Mouse (Mus musculus): ENCODE measurements around the gene Tcn2. TPM values are rescaled to one million over a fixed set of nuclear protein-coding genes. Genes with fewer than 3 reads are reported as not detected.

The Tcn2 gene
- polyA plus RNA-seq (2012; rRNA removed; ENCODE audit: low replicate concordance), result 208 and 438 TPM in 2 replicates

DNA sequence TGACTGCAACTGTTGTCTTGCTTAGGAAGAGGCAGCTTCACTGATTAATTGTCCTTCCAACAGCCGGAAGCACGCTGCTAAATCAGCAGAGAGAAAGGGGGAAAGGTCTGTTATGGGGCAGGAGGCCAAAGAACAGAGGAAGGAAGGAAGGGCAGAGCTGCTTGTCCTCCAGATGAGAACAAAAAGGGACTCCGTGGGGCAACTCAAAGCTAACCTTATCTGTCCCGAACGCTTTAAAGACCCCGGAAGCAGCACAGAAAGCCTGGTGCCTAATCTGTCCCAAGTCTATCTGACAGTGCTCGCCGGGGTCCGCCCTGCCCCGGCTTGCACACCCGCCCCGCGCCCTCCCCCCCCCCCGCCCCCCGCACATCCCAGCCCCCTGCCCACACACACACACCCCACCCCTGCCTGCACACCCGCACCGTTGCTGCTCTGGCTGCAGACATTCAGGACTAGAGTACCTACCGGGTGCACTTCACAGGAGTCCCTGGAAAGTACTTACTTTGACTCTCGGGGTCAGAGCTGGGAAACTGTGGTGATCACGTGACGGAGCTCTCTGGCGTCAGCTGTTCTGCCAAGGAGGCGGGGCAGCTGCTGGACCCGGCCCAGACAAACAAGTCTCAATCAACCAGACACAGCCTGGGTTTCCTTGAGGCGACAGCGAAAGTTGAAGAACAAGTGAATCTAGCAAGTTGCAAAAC, at the start of gene Tcn2:
TSS of gene Tcn2 (minus strand) at position 649 of the 701 bp plus-strand sequence.

GRCm38 (mm10) chr11:3976678-3977077, 44.7 kb upstream of the Tcn2 start, which contains the start of gene 4930556J24Rik:
Gene 4930556J24Rik (minus strand): TSS chr11:3976778.

GRCm38 (mm10) chr11:3963610-3964415, 31.9 kb upstream of the Tcn2 start, which contains the start of gene Pes1:
Gene Pes1 (plus strand): TSS chr11:3963975.

DNA sequence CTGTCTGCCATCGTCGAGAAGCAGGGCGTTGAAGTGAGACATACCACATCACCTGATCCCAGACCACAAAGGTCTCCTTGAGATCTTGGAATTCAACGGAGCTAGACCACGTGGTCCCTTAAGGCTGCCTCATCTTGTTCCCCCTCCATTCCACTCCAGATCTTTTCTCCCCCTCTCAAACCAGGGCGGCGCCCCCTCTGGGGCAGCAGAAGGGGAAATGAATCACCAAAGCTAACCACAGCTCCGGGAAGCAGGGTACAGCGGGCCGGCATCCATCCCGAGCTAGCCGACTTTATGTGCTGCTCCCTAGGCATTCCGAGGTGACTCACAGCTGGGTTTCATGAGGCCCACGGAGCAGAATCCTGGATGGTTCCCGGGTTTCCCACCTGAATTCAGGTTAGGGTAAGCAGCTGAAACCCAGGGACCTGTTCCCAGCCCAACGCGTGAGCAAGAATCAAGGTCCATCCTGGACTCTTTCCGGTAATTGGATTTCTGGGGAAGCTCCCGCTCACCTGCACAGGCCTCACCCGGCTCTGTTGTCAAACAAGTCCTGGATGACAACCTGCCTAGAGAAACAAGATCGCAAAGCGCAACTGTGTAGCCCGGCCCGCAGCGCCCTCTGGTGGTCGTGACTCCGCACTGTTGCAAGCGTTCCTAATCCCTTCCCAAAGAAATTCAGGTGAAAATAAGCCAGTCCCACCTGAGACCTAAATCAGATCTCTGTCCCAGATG, 17.7 kb downstream of the Tcn2 start, which contains the start of gene Slc35e4:
TSS of gene Slc35e4 (minus strand) at position 556 of the 732 bp plus-strand sequence.

GRCm38 (mm10) chr11:3894406-3895281, 37.3 kb downstream of the Tcn2 start, which contains the start of the genes 4921536K21Rik and Dusp18:
Gene 4921536K21Rik (minus strand): TSS chr11:3895098.
Gene Dusp18 (plus strand): TSS chr11:3895240.

Other genes starting within 250 kb of the Tcn2 start
- gene Osbp2, start 68.3 kb downstream of the Tcn2 start, polyA plus RNA-seq (2012; rRNA removed; ENCODE audit: low replicate concordance), result 0.16 and 0.30 TPM in 2 replicates
- gene 4921536K21Rik, start 37.1 kb downstream of the Tcn2 start, polyA plus RNA-seq (2012; rRNA removed; ENCODE audit: low replicate concordance), result 0.09 and 0.27 TPM in 2 replicates
- gene Dusp18, start 36.9 kb downstream of the Tcn2 start, polyA plus RNA-seq (2012; rRNA removed; ENCODE audit: low replicate concordance), result 1.5 and 2.1 TPM in 2 replicates
- 5.7 and 6.0 TPM in 2 replicates for gene Slc35e4, start 17.5 kb downstream of the Tcn2 start, polyA plus RNA-seq (2012; rRNA removed; ENCODE audit: low replicate concordance)
- gene Pes1, start 31.8 kb upstream of the Tcn2 start, polyA plus RNA-seq (2012; rRNA removed; ENCODE audit: low replicate concordance), result 14.9 and 22.0 TPM in 2 replicates
- gene 4930556J24Rik, start 44.6 kb upstream of the Tcn2 start, polyA plus RNA-seq (2012; rRNA removed; ENCODE audit: low replicate concordance), result 0.07 and 0.14 TPM in 2 replicates
- 133 and 187 TPM in 2 replicates for gene Gal3st1, start 51.5 kb upstream of the Tcn2 start, polyA plus RNA-seq (2012; rRNA removed; ENCODE audit: low replicate concordance)
- gene Sec14l4, start 99.3 kb upstream of the Tcn2 start, polyA plus RNA-seq (2012; rRNA removed; ENCODE audit: low replicate concordance), result 0.12 and 0.19 TPM in 2 replicates
- gene Sec14l3, start 132.7 kb upstream of the Tcn2 start, polyA plus RNA-seq (2012; rRNA removed; ENCODE audit: low replicate concordance), result not detected in 2 replicates
- gene Mtfp1, start 163.3 kb upstream of the Tcn2 start, polyA plus RNA-seq (2012; rRNA removed; ENCODE audit: low replicate concordance), result 48.5 and 49.0 TPM in 2 replicates
- 31.2 and 70.7 TPM in 2 replicates for gene Sec14l2, start 191.3 kb upstream of the Tcn2 start, polyA plus RNA-seq (2012; rRNA removed; ENCODE audit: low replicate concordance)
- 12.4 and 20.5 TPM in 2 replicates for gene Rnf215, start 203.0 kb upstream of the Tcn2 start, polyA plus RNA-seq (2012; rRNA removed; ENCODE audit: low replicate concordance)
- 1.2 and 2.2 TPM in 2 replicates for gene Ccdc157, start 228.1 kb upstream of the Tcn2 start, polyA plus RNA-seq (2012; rRNA removed; ENCODE audit: low replicate concordance)
- 19.7 and 24.3 TPM in 2 replicates for gene Sf3a1, start 228.2 kb upstream of the Tcn2 start, polyA plus RNA-seq (2012; rRNA removed; ENCODE audit: low replicate concordance)

Data from duodenum, adult 2 months (tissue).